Mouse (Mus musculus) testis, adult 2 months (tissue): ENCODE results near the gene Tle1.

Experiments
- CTCF ChIP-seq: fragments of 200-500 bp; IDR thresholded peaks from 2 replicates; pipeline ENCODE4 v1.5.1; 2012; ENCODE audit warnings: low read depth, mild to moderate bottlenecking, inconsistent platforms, low read length, moderate library complexity; ENCODE audit not compliant: control insufficient read depth, insufficient read depth, insufficient replicate concordance
- POLR2A ChIP-seq: fragments of 200-500 bp; IDR thresholded peaks from 2 replicates; pipeline ENCODE4 v1.6.1; 2012; ENCODE audit warnings: low read depth, mild to moderate bottlenecking, inconsistent platforms, low read length, moderate library complexity; ENCODE audit not compliant: control insufficient read depth

DNA sequence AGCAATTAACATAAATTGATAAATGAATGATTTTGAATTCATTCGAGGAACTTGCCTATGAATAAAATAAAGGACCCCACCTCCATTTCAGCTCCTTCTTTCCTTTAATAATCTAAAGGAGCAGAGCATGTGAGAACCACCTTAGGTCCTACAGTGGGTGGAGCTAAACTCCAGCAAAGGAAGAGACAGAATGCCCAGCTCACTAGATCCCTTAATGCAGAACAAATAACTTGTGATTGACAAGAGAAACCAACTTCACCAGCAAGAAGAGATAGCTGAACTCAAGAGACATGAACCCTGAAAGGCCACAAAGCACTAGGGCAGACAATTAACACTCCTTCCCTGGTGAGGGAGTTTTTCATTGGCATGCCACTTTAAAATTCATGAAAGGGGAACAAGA lies 32.5 kb downstream of the Tle1 start:
- TF ChIP-seq CTCF (no peak), POLR2A (no peak)
